Mouse (Mus musculus): ENCODE data around the gene Tnfaip8l1.

DNA sequence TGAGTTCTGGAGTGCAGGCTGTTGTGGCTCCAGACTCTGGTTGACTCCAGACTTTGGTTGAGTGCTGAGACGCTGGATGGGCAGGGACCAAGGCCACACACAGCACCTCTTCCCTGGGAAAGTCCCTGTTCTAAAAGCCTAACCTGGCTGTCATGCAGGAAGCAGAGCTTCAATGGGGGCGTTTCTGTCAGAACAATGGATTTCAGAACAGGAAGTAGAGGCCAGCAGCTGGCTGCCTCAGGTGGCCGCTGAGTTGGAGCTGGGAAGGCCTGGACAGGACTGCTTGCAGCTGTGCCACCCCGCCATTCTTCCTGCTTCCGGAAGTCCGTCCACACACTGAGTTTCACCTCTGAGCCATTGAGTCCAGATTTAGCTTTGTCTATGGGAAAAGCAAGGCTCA is 7.6 kb downstream of the Tnfaip8l1 start:
- no peak for TF ChIP-seq CTCF (IDR thresholded peaks at IDR 0.05; ENCODE audit: low read depth)
- peak; percentile 72 for TF ChIP-seq EP300 (IDR thresholded peaks at IDR 0.05; ENCODE audit: low read depth)

Measured in heart, postnatal 0 days (tissue).